Mouse (Mus musculus) testis, adult 2 months (tissue): ENCODE data around the gene Tmem251. TPM values are rescaled to one million over a fixed set of nuclear protein-coding genes. Genes with fewer than 3 reads are reported as not detected.

Source experiments
- H3K27ac ChIP-seq: fragments of 200-500 bp; 2 replicates; pipeline ENCODE4 v1.5.1; 2012; ENCODE audit warnings: low read depth, low read length; ENCODE audit not compliant: control insufficient read depth, insufficient read depth
- H3K27me3 ChIP-seq: fragments of 200-500 bp; 2 replicates; pipeline ENCODE4 v1.6.1; 2012; ENCODE audit warnings: mild to moderate bottlenecking, low read length, moderate library complexity; ENCODE audit not compliant: control insufficient read depth, insufficient read depth
- H3K36me3 ChIP-seq: fragments of 200-500 bp; 2 replicates; pipeline ENCODE4 v1.6.1; 2012; ENCODE audit warnings: mild to moderate bottlenecking, low read length; ENCODE audit not compliant: control insufficient read depth, insufficient read depth
- H3K4me1 ChIP-seq: fragments of 200-500 bp; 2 replicates; pipeline ENCODE4 v1.6.1; 2012; ENCODE audit warnings: low read length; ENCODE audit not compliant: control insufficient read depth, insufficient read depth
- H3K4me3 ChIP-seq: fragments of 200-500 bp; 2 replicates; pipeline ENCODE4 v1.5.1; 2012; ENCODE audit warnings: low read depth, mild to moderate bottlenecking, low read length, moderate library complexity, mixed read lengths; ENCODE audit not compliant: control insufficient read depth
- CTCF ChIP-seq: fragments of 200-500 bp; IDR thresholded peaks from 2 replicates; pipeline ENCODE4 v1.5.1; 2012; ENCODE audit warnings: low read depth, mild to moderate bottlenecking, inconsistent platforms, low read length, moderate library complexity; ENCODE audit not compliant: control insufficient read depth, insufficient read depth, insufficient replicate concordance
- POLR2A ChIP-seq: fragments of 200-500 bp; IDR thresholded peaks from 2 replicates; pipeline ENCODE4 v1.6.1; 2012; ENCODE audit warnings: low read depth, mild to moderate bottlenecking, inconsistent platforms, low read length, moderate library complexity; ENCODE audit not compliant: control insufficient read depth
- polyA plus RNA-seq: library from polyadenylated mRNA; depleted of rRNA; stranded (reverse); fragments of >200 nt; gene quantifications from 2 replicates; pipeline ENCODE4 v1.2.3, GENCODE M21; 2012

Gene Tmem251
- polyA plus RNA-seq, 1 experiment: 1.1 TPM

DNA sequence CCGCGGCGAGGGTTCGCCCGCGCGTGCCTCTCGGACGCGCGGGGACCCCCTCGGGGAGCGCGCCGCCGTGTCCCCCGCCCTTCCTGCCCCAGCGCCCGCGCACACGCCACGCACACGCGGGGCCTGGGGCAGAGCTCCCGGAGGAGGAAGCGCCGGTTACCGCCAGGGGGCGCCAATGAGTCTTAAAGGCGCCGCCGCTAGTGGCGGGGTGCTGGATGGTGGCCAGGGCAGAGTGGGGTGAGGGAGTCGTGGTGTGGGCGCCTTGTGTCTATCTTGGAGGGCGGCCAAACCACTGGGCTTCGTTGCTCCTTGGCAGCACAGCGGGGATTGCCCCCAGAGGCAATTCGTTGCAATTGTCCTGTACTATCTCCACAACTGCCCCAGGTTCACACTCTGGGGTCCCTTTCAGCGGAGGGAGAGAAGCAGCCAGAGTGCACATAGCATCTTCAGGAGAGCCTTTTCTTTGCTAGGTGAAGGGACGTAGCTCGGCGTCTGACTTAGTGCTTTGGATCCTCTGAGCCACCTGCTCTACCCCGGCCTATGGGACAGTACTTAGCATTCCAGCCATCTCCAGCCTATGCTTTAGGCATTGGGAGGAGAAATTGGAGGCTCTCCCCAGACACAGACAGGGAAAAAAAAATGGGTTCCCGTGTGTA is 38.2 kb upstream of the Tmem251 start:
- Histone ChIP-seq H3K4me3 (peak overlapping the region; percentile 85), H3K36me3 (no peaks in the 10 kb centered on the region), H3K27me3 (no peaks in the 10 kb centered on the region), H3K27ac (peak overlapping the region; percentile 56), H3K4me1 (peaks cover 35% of the 10 kb centered on the region)
- TF ChIP-seq POLR2A: no peak
- TF ChIP-seq CTCF: peak; percentile 86

DNA sequence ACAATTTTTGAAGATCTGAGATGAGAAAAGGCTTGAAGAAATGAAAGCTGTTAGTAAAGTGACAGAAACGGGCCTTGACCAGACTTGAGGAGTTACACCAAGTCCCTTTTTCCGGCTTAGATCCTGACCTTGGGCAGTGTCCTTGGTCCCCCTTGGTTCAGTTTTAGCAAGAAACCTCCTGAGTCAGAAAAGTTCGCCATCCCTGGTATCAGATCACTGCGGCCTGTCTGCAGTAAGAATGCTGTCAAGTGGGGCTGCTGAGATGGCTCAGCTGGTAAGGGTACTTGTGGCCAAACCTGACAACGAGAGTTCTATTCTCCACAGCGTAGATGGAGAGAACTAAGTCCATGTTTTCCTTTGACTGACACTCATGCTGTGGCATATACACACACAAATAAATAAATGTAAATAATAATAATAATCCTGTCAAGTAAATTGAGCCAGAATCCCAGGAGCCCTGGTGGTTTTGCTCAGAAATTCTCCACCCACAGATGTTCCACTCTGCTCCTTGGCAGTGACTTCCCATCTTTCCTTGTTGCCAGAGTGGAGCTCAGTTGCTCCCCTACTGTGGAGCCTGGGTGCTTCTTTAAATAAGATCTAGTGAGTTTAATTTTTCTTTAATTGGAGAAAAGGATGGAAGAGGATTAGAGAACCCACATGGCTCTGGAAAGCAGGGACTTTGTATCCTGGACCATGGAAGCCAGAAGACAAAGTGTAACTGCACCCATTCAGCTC is 37.5 kb upstream of the Tmem251 start:
- no peak overlapping the region for H3K27ac ChIP-seq
- no peak overlapping the region for H3K4me3 ChIP-seq
- peaks cover 35% of the 10 kb centered on the region for H3K4me1 ChIP-seq
- no peaks in the 10 kb centered on the region for H3K27me3 ChIP-seq
- H3K36me3 ChIP-seq: no peaks in the 10 kb centered on the region
- TF ChIP-seq CTCF (no peak), POLR2A (no peak)

DNA sequence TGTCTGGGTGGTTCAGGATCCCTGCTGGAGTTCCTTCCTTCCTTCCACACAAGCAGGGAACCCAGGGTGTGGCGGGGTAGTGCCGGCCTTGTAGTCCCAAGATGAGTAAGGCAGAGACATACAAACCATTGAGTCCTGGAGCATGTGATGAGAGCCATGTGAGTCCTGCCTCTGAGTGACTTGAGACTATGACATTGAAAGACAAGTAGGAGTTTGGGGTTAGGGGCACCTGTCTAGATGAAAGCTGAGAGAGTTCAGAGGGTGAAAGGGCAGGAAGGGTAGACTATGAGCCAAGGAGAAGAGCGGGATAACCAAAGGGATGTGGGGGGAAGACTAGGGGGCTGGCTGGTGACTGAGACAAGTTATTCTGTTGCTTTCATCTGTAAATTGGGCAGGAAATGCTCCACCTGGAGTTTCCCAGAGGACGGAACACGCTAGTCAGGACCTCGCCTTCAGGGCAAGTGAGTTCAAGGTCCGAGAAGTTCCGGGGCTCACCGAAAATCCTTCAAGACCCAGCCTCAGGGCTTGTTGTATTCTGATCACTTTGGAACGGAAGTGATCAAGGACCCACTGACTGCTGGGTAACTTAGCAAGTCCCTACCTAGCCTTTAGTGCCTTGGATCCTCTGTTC is 36.6 kb upstream of the Tmem251 start:
- TF ChIP-seq POLR2A (no peak), CTCF (no peak)
- Histone ChIP-seq H3K36me3 (no peaks in the 10 kb centered on the region), H3K4me3 (no peak overlapping the region), H3K27me3 (no peaks in the 10 kb centered on the region), H3K27ac (no peak overlapping the region), H3K4me1 (peaks cover 35% of the 10 kb centered on the region)

GRCm38 (mm10) chr12:102708220-102708619 is 35.3 kb upstream of the Tmem251 start:
- H3K4me3 ChIP-seq: no peak overlapping the region
- no peaks in the 10 kb centered on the region for H3K27me3 ChIP-seq
- H3K36me3 ChIP-seq: no peaks in the 10 kb centered on the region
- peaks cover 24% of the 10 kb centered on the region for H3K4me1 ChIP-seq
- no peak for TF ChIP-seq POLR2A
- peak; percentile 23; the same call in 1 of the 2 replicates for TF ChIP-seq CTCF
- H3K27ac ChIP-seq: no peak overlapping the region

GRCm38 (mm10) chr12:102709896-102710295 is 33.7 kb upstream of the Tmem251 start:
- Histone ChIP-seq H3K27me3 (no peaks in the 10 kb centered on the region), H3K27ac (no peak overlapping the region), H3K4me3 (no peak overlapping the region), H3K4me1 (peaks cover 10% of the 10 kb centered on the region), H3K36me3 (no peaks in the 10 kb centered on the region)
- no peak for TF ChIP-seq POLR2A
- no peak for TF ChIP-seq CTCF

DNA sequence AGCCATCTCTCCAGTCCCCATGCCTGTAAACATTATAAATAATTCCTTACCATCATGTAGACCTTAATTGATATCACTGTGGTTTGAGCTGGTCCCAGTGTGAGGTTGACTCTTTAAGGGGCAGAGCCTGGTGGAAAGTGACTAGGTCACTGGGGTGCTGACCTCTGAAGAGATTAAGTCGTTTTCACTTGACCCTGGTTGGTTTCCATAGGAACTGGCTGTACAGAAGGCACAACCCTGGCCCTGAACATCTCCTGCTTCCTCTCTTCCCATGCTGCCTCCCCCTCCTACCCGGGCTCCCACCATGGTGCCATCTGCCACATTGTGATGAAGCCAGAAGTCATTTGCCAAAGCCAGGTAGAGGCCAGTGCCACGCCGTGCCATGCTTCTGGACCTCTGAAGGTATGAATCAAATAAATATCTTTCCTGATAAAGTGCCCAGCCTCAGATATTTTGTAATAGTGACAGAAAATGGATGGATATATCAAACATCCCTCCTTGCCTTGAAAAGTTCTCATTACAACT is 32.6 kb upstream of the Tmem251 start:
- TF ChIP-seq POLR2A (no peak), CTCF (no peak)

More for the DNA sequence above, 32.6 kb upstream of the Tmem251 start:
- no peak overlapping the region for H3K4me3 ChIP-seq
- H3K27ac ChIP-seq: no peak overlapping the region
- H3K4me1 ChIP-seq: peaks cover 4% of the 10 kb centered on the region
- no peaks in the 10 kb centered on the region for H3K27me3 ChIP-seq
- no peaks in the 10 kb centered on the region for H3K36me3 ChIP-seq
